Mouse (Mus musculus) E14TG2a.4 (cell line): ENCODE measurements around the gene Slc25a54.

Source experiments
- H3K27me3 ChIP-seq: 2 replicates; pipeline ENCODE4 v1.6.1; 2014; ENCODE audit warnings: low read length, control low read depth; ENCODE audit not compliant: insufficient read depth
- H3K36me3 ChIP-seq: 2 replicates; pipeline ENCODE4 v1.6.1; 2014; ENCODE audit warnings: low read length, control low read depth; ENCODE audit not compliant: insufficient read depth
- H3K4me1 ChIP-seq: replicated peaks from 2 replicates; pipeline ENCODE4 v1.6.1; 2014; ENCODE audit warnings: low read depth, low read length, control low read depth
- H3K4me3 ChIP-seq: replicated peaks from 2 replicates; pipeline ENCODE4 v1.5.1; 2014; ENCODE audit warnings: mild to moderate bottlenecking, low read length
- H3K9me3 ChIP-seq: 2 replicates; pipeline ENCODE4 v1.6.1; 2014; ENCODE audit warnings: low read length, control low read depth
- CTCF ChIP-seq: conservative IDR thresholded peaks from 2 replicates; pipeline ENCODE4 v1.5.1; 2014; ENCODE audit warnings: low read length
- NANOG ChIP-seq: IDR thresholded peaks from 2 replicates; pipeline ENCODE4 v1.6.1; 2014; ENCODE audit warnings: borderline replicate concordance, low read length, mixed read lengths
- POU5F1 ChIP-seq: IDR thresholded peaks from 2 replicates; pipeline ENCODE4 v1.6.1; 2014; ENCODE audit warnings: low read length, borderline replicate concordance

Slc25a54 gene

DNA sequence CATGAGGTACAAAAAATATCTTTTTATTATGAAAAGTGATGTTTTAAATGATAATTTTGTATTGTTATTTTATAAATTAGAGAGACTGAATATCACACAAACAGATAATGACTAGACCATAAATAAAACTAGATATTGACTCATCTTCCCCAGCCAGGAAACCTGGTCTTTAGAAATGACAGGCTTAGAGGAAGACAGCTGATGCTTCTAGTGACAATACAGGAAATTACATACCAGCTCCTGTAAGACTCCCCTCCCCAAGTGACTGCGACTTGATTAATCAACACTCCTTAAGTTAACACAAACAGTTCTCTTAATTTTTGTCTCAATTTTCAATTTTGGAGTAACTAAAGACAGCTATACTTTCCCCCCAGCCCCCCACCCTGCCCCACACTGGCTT, 55.1 kb downstream of the Slc25a54 start:
- H3K4me3 ChIP-seq, result no peak overlapping the region
- no peaks in the 10 kb centered on the region for H3K36me3 ChIP-seq
- peaks cover 7% of the 10 kb centered on the region; the same call in 1 of the 2 replicates for H3K9me3 ChIP-seq
- TF ChIP-seq NANOG (no peak), CTCF (no peak), POU5F1 (no peak)
- no peaks in the 10 kb centered on the region for H3K4me1 ChIP-seq
- H3K27me3 ChIP-seq, result 0 out of 2 replicates have a peak, but pooled peaks cover 4% of the 10 kb centered on the region

DNA sequence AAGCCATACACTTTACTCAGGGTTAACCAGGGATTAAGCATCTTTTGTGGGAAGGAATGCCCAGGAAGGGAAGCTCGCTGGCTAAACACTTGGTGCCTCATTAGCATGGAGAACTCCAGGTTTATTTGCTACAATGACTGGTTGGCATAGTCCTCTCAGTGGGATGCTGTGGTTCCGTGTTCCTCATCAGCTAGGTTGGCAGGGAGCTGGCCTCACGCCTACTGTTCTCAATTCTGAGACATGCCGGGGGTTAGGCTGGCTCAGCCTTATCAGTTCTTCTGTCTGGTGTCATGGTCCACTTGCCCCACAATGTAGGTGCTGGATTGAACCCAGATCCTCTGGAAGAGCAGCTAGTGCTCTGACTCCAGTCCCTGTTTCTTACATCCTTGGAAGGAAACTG, 72.3 kb downstream of the Slc25a54 start:
- Histone ChIP-seq H3K36me3 (no peaks in the 10 kb centered on the region), H3K4me1 (no peaks in the 10 kb centered on the region), H3K9me3 (0 out of 2 replicates have a peak, but pooled peaks cover 3% of the 10 kb centered on the region), H3K4me3 (no peak overlapping the region), H3K27me3 (no peaks in the 10 kb centered on the region)
- TF ChIP-seq NANOG (no peak), CTCF (no peak), POU5F1 (no peak)

DNA sequence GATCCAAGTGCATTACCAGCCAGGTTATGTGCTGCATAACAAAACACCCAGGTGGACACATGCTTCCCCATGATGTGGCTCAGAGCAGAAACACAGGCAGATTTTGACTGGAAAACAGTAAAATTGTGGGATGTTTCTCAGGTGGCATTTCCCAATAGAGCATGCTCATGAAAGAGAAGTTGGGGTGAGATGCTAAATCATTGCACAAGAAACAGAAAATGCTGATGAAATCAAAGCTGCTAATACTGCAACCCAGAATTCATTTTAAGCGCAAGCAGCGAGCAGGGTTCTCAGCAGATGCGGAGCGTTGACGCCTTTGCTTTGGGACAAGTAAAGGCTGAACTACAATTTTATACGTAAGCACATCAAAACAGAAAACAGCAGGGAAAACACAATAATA, 73.1 kb downstream of the Slc25a54 start:
- Histone ChIP-seq H3K4me3 (no peak overlapping the region), H3K27me3 (no peaks in the 10 kb centered on the region), H3K36me3 (no peaks in the 10 kb centered on the region), H3K4me1 (no peaks in the 10 kb centered on the region), H3K9me3 (no peaks in the 10 kb centered on the region)
- no peak for TF ChIP-seq NANOG
- no peak for TF ChIP-seq CTCF
- TF ChIP-seq POU5F1, result no peak

DNA sequence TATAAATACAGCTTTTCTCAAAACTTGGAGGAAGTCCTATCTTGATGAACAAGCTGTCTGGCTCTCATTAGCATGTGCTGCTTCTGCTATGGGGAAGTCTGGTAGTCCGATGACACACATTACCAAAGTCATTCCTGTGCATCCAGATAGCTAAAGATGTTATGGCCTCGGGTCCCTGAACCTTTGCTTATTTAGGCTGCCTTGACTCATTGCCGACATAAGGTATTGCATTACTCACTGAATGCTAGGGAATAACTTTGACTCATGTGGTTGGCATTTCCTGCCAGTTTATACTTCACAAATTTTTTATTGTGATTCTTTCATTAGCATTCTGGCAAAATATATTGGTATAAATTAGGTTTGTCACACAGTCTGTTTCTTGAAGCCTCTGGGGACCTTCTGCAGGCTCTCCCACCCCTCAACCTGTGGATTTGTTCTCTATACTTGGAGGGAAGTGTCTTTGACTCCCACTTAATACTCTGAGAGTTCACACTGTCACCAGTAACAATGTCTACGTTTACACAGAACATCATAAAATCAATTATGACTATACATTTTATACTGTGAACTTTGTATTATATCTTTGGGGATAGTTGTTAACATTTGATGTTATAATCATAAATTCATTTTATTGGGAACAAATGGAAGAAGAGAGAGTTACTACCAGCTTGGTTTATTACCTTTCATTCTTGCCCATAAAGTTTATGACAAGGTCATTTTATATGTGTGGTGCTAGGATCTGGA, 75.8 kb downstream of the Slc25a54 start:
- no peak overlapping the region for H3K4me3 ChIP-seq
- TF ChIP-seq NANOG, result no peak
- no peak for TF ChIP-seq CTCF
- TF ChIP-seq POU5F1, result no peak
- H3K4me1 ChIP-seq, result no peaks in the 10 kb centered on the region
- H3K36me3 ChIP-seq, result no peaks in the 10 kb centered on the region
- no peaks in the 10 kb centered on the region for H3K9me3 ChIP-seq
- H3K27me3 ChIP-seq, result no peaks in the 10 kb centered on the region

DNA sequence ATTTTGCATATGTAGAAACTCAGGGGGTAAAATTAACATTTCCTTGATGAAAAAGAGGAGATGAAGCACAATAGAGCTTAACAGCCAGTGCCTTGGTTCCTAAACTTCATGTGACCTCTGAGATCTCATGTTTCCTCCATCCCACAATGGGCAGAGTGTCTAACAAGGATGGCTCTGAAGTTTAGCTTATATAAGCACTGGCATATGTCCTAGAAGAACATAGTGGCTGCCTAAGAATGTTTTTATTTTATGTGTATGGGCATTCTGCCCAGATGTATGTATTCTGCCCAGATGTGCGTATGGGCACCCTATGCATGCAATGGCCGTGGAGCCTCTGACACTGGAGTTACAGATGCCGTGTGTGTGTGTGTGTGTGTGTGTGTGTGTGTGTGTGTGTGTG, 77.2 kb downstream of the Slc25a54 start:
- no peak for TF ChIP-seq NANOG
- TF ChIP-seq POU5F1, result no peak
- TF ChIP-seq CTCF, result no peak
- Histone ChIP-seq H3K4me1 (no peaks in the 10 kb centered on the region), H3K9me3 (no peaks in the 10 kb centered on the region), H3K4me3 (no peak overlapping the region), H3K27me3 (no peaks in the 10 kb centered on the region), H3K36me3 (no peaks in the 10 kb centered on the region)

DNA sequence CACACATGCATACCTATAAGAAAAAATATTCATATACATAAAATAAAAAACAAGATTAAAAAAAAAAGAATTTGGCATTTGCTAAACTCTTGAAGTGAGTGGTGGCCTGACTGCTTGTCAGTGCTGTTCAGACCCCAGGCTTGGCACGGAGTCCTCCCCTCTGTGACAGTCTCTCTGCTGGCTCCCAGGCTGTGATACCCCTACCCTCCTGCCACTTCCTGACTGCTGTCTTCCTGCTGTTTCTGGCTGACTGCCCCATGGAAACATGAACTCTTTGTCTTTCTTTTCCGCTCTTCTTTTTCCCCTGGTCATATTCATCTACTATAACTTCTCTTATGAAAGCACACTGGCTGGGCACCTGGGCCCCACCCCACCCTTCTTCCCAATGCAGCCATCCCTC, 83.8 kb downstream of the Slc25a54 start:
- TF ChIP-seq NANOG (no peak), CTCF (no peak), POU5F1 (no peak)
- Histone ChIP-seq H3K9me3 (no peaks in the 10 kb centered on the region), H3K27me3 (no peaks in the 10 kb centered on the region), H3K36me3 (no peaks in the 10 kb centered on the region), H3K4me1 (no peaks in the 10 kb centered on the region), H3K4me3 (no peak overlapping the region)

DNA sequence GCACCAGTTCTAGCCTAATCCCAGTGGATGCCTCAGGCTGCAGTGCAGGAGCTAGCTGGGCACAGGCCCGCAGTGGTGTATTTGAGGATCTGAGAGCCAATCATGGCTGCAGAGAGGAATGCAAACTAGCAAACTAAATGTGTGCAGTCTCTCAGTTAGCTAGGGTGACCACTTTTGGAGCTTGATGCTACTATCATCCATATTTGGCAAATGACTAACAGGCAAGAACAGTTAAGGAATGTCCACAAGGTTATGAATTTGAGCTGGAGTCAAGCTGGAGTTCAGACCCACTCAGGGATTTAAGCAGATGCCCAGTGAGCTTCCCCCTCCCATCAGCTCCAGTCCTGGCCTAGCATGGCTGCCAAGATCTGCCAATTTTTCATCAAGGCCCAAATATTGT, 84.4 kb downstream of the Slc25a54 start:
- H3K27me3 ChIP-seq, result no peaks in the 10 kb centered on the region
- H3K36me3 ChIP-seq, result no peaks in the 10 kb centered on the region
- H3K4me1 ChIP-seq, result no peaks in the 10 kb centered on the region
- H3K9me3 ChIP-seq, result no peaks in the 10 kb centered on the region
- TF ChIP-seq CTCF (no peak), NANOG (no peak), POU5F1 (no peak)
- no peak overlapping the region for H3K4me3 ChIP-seq

DNA sequence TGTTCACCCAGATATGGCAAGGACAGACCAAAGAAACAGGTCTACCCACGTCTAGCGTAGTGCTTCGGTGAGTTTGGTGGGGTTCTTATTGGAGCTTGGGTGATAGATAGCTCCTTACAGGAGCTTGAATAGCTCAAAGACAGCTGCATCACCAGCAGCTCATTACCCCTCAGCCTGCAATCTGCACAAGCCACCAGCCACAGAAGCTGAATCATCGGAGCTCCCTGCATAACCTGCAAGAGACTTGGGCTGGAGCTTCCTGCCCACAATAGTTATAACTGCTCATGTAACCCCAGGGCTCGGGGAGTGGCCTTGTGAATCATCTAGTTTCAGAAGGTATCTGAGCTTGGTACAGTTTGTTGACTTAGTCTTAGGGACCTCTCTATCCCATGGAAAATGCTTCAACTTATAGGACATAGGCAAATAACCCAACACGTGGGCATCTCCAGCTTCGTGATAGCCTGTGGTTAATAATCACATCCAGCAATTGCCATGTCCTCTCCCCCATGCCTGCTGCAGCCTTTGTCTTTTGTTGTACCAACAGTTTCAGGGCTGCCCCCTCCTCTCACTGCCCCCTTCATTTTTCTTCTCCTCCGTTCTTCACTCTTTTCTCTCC, 85.1 kb downstream of the Slc25a54 start:
- Histone ChIP-seq H3K27me3 (no peaks in the 10 kb centered on the region), H3K4me1 (no peaks in the 10 kb centered on the region), H3K36me3 (no peaks in the 10 kb centered on the region), H3K9me3 (no peaks in the 10 kb centered on the region), H3K4me3 (no peak overlapping the region)
- TF ChIP-seq CTCF, result no peak
- TF ChIP-seq POU5F1, result no peak
- no peak for TF ChIP-seq NANOG
